In genomic region chr19:25052355-25052754, GRCm38 (mm10) we compare ENCODE assay signal across 11 mouse cellular contexts. TPM values are rescaled to one million over a fixed set of nuclear protein-coding genes. Genes with fewer than 3 reads are reported as not detected.
DNase-seq lines count a peak whose midpoint lies in the region; ATAC-seq and TF ChIP-seq lines count a peak whose summit lies in the region.
"Had no signal": no experiment of that assay in that cellular context is flagged by ENCODE, and none has a peak within 500 bp of the region (broad histone marks: within the 10 kb centered on the region; RNA-seq: fewer than 3 reads in every experiment).

No protein-coding gene starts in this region.

- TF ChIP-seq POLR2A in bone marrow, adult 2 months (IDR thresholded peaks at IDR 0.05; ENCODE audit: borderline replicate concordance, control insufficient read depth, low read depth, low read length), result no peak

- WGBS in bone marrow, adult 2 months, result 3% methylated on average over 7 of the region's 7 CpGs
- WGBS in forebrain, postnatal 0 days, result 98% methylated on average over 7 of the region's 7 CpGs

- H3K36me3 ChIP-seq in forebrain, postnatal 0 days (ENCODE audit: insufficient read depth), result no peaks in the 10 kb centered on the region
- H3K36me3 ChIP-seq: embryonic facial prominence, embryonic 13.5 days; heart, embryonic 12.5 days had no signal

- H3K9ac ChIP-seq in forebrain, postnatal 0 days, result no peak overlapping the region
- H3K9ac ChIP-seq: embryonic facial prominence, embryonic 13.5 days; heart, embryonic 12.5 days; lung, embryonic 14.5 days had no signal

- DNase-seq in B cell, adult 2 months, result peak; percentile 75 to 77
- peak; percentile 20 for DNase-seq in lung, postnatal 14 days
- DNase-seq in spleen, postnatal 10 days (ENCODE audit: low spot score in 2 of 2), result peak; percentile 31 to 60
- no peak for DNase-seq in frontal cortex, postnatal 10 days (ENCODE audit: low spot score in 2 of 2)
- no peak for DNase-seq in right cerebral cortex, postnatal 36 days (ENCODE audit: low spot score in 2 of 2)
- DNase-seq in right cerebral cortex, postnatal 25 days, result no peak
- DNase-seq in forebrain, postnatal 0 days, result no peak
- DNase-seq: lung, embryonic 14.5 days had no signal

- TF ChIP-seq CTCF in bone marrow, adult 2 months (IDR thresholded peaks at IDR 0.05; ENCODE audit: control insufficient read depth, insufficient read depth, low read length), result no peak
- TF ChIP-seq CTCF in forebrain, postnatal 0 days (IDR thresholded peaks at IDR 0.05; ENCODE audit: low read depth), result no peak

- no peaks in the 10 kb centered on the region for H3K27me3 ChIP-seq in forebrain, postnatal 0 days (ENCODE audit: insufficient read depth, low read length)
- H3K27me3 ChIP-seq: embryonic facial prominence, embryonic 13.5 days; heart, embryonic 12.5 days had no signal

- peak overlapping the region; percentile 93 for H3K27ac ChIP-seq in bone marrow, adult 2 months (ENCODE audit: control insufficient read depth, insufficient read depth, low read depth, low read length, poor library complexity)
- H3K27ac ChIP-seq in forebrain, postnatal 0 days (ENCODE audit: low read depth, low read length), result no peak overlapping the region
- H3K27ac ChIP-seq: embryonic facial prominence, embryonic 13.5 days had no signal

- peak overlapping the region; percentile 64 for H3K4me3 ChIP-seq in bone marrow, adult 2 months (replicated peaks; ENCODE audit: control insufficient read depth, low read depth, low read length)
- H3K4me3 ChIP-seq in forebrain, postnatal 0 days (ENCODE audit: low read depth, low read length), result no peak overlapping the region
- H3K4me3 ChIP-seq: embryonic facial prominence, embryonic 13.5 days; heart, embryonic 12.5 days had no signal

- H3K9me3 ChIP-seq in forebrain, postnatal 0 days (ENCODE audit: low read length), result no peaks in the 10 kb centered on the region
- H3K9me3 ChIP-seq: embryonic facial prominence, embryonic 13.5 days; heart, embryonic 12.5 days had no signal

- peaks cover 7% of the 10 kb centered on the region for H3K4me1 ChIP-seq in bone marrow, adult 2 months (ENCODE audit: control insufficient read depth, insufficient read depth, low read length)
- H3K4me1 ChIP-seq in forebrain, postnatal 0 days (ENCODE audit: insufficient read depth), result no peaks in the 10 kb centered on the region
- H3K4me1 ChIP-seq: embryonic facial prominence, embryonic 13.5 days; heart, embryonic 12.5 days had no signal

- no peak for ATAC-seq in forebrain, postnatal 0 days

- H3K4me2 ChIP-seq in forebrain, postnatal 0 days (ENCODE audit: low read depth), result no peak overlapping the region
- H3K4me2 ChIP-seq: embryonic facial prominence, embryonic 13.5 days; heart, embryonic 12.5 days; lung, embryonic 14.5 days had no signal

RNA-seq across cellular contexts. Expression of gene Dock8, which starts 53.0 kb away (rescaled TPM):
- polyA plus RNA-seq in bone marrow, adult 2 months (2011; ENCODE audit: insufficient read depth, insufficient read length, low replicate concordance, missing spikeins), result 16.9 and 40.8 TPM in 2 replicates
- 0.29 and 0.54 TPM in 2 replicates for total RNA-seq in forebrain, postnatal 0 days (2014; rRNA removed)
- polyA plus RNA-seq in forebrain, postnatal 0 days (2015; fragmentation: Nextera tagmentation; extraction: Ambion mirVana), result 0.21 and 0.69 TPM in 2 replicates

Comparison
In these comparisons a context has a peak if more than half of its experiments do, and no peak if none do; other contexts are left out.
1. DNase-seq: peak in B cell, adult 2 months (2 of 2), lung, postnatal 14 days (single experiment) and spleen, postnatal 10 days (2 of 2); none in frontal cortex, postnatal 10 days (0 of 2), right cerebral cortex, postnatal 36 days (0 of 2), right cerebral cortex, postnatal 25 days (single experiment) and forebrain, postnatal 0 days (single experiment).
2. RNA of gene Dock8, which starts 53.0 kb away (polyA plus RNA-seq): 16.9 to 40.8 TPM in bone marrow, adult 2 months; 0.21 to 0.69 TPM in forebrain, postnatal 0 days; every median in the first group is over 10 times any median in the second.